Mouse (Mus musculus): ENCODE measurements at regions not wholly inside any gene's neighbourhood (a gene's known extent, or its start where the extent isn't known, plus 50 kb on each side); places are given as distances from the start of the nearest gene placed in this dataset.

DNA sequence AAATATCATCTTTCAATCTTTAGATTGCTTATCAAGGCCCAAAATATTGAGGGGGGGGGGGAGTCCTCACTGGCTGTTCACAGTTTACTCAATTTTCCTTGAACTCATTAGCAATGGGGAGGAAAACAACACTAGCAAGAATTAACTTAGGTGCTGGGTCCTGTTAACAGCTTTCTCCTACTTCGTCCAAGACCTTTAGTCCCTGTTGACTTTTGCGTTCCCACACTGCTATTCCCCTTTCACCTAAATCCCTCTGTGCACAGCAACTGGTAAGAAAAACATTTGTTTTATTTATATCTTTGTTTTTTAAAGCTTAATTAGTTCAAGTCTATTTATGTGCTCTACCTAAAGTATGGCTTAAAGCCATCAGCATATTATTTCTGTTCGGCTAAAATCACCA is 240.3 kb downstream of the Rnf152 start:
- DNase-seq: no peak

DNA sequence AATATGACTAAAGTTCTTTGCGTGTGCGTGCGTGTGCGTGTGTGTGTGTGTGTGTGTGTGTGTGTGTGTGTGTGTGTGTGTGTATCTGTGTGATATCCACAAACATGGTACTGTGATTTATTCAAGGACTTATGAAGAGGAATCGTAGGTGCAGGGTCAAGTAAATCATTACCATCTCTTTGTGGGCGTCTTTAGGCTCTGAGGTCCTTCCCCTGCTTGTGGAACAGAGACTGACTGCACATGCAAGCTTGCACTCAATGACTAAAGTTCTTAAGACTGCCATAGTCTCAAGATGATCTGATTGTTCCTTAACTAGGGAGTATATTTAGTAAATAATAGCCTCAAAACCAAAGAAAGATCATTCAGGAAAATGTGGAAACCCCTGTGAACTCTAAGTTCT is 241.1 kb downstream of the Rnf152 start:
- no peak for DNase-seq

DNA sequence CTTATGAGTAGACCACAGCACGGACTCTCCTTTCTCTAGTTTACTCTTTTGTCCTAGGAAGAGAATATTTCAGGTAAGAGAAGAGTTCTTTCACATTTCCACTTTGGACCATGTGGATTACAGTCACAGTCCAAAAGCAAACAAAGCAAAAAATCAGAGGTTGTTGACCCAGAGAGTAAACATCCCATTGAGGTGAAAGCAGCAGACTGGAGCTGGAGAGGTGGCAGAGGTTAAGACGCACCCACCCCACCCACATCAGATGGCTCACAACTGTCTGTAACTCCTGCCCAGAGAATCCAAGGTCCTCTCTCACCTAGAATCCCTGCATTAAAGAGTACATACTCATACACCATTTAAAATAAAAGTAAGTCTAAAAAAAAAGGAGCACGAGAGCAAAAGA is 241.7 kb downstream of the Rnf152 start:
- DNase-seq: no peak

DNA sequence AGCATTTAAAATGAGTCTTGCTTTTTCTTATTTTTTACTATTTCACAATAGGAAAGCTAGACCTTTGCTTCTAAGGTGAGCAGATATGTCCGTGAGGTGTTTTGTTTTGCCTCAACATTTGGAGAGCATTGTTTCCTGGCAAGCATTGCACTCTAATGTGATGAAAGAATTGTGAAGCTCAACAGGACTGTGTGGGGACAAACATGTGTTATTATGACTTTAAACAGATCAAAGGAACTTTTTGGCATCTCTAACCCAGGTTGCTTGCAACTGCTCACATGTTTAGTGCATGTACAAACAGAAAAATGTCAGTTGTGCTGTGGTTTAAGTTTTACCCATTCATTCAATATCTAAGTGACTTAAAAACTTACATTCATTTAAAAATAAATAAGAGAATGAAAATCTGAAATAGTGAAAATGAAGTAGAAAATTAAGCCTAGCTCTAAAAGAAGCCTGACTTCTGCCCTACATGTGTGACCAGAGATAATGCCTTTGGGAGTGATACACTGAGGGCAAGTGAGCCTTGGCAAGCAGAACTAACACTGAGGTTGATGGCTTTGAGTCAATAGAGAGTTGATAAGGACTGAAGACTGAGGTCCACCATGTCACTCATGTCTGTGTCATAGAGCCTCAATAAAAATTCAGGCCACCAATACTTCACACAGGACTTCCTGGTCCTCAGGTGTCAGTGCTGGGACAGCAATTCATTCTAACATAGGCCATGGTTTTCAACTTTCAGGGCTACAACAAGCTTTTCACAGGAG is 243.6 kb downstream of the Rnf152 start:
- DNase-seq: no peak

DNA sequence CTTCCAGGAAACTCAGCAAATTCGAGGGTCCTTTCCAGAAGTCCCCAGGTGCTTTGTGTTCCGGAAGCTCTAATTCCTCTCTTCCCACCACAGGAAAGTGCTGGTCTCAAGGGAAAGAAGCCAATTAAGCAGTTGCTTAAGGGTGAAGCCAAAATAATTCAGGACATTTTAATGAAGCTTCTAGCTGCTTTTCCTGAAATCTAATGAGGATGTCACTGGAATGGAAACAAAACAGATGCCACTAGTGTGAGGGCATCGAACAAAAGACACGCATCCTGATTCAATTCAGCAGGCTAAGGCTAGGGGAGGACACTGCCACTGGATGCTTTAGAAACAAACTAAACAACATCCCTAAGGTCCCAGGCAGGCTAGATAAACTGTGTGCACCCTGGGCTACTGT is 245.3 kb downstream of the Rnf152 start:
- DNase-seq: no peak

DNA sequence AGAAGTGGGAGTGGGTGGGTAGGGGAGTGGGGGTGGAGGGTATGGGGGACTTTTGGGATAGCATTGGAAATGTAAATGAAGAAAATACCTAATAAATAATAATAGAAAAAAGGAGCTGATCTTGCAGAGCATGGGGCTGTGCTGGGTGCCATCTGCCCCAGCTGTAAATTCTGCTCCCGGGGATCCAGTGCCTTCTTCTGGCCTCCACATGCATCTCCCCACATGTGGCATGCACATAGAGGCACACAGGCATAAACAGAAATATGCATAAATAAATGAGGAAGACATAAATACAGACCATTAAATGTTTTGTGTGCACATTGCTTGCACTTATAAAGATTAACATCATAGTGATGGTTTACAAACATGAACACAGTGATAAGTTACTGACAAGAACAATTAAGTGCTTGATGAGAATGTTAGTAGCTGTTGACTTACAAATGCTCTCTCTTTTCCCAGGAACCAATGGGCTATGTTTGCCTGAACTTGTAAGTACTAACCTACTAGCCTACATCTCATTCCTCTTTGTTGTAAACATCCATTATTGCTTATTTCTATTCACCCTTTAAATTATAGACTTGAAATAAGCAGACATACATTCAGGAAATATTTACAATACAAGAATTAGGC is 245.8 kb downstream of the Rnf152 start:
- no peak for DNase-seq

DNA sequence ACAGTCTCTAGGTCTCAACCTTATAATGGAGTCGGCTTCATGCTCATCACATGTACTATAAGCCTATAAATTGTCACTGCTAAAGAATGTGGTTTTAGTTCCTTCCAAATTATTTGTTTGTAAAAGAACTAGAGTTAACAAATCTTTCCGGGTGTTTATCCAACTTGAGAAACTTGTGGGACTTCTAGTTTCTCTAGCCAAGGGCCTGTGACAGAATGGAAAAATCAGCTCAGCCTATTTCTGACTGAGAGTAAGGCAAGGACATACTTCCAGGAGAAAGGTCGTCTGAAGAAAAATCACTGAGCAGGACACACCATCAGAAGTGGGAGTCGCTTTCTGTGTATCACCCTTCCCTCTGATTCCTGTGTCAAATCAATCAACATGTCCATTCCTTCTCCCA is 248.7 kb downstream of the Rnf152 start:
- DNase-seq: no peak

DNA sequence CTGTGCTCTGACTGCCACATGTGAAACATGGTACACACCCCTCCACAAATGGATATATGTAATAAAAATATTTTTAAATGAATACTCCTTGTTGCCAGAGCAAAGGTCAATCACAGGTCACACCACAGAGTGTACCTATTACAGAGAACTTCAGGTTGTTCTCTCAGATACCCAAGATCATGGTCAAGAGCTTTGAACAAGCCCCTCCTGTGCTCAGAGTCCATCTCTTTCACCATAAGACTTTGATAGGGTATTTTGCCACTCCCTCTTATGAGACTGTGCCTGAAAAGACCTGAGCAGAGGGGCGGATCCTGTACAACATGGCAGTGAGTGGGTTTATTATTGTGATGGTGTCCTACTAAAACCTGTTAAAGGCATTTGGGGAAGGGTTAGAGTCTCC is 249.3 kb downstream of the Rnf152 start:
- no peak for DNase-seq

DNA sequence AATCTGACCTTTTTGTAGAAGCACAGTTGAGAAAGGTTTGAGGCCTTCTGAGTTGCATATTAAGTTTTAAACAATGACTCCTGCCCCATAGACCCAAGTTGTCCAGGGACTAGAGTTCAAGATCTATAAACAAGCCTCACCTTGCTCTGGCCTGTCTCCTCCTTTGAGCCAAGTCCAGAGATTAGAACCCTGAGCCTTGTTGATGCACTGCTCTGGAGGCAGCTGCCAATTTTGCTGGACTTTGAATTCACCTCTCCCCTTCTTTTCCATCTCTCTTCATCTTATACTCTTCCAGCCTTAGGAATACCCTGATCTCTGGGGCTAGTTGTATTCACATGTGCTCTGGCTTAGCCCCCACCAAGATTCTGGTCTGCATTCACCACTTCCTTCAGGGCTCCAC is 251.3 kb downstream of the Rnf152 start:
- DNase-seq: no peak

DNA sequence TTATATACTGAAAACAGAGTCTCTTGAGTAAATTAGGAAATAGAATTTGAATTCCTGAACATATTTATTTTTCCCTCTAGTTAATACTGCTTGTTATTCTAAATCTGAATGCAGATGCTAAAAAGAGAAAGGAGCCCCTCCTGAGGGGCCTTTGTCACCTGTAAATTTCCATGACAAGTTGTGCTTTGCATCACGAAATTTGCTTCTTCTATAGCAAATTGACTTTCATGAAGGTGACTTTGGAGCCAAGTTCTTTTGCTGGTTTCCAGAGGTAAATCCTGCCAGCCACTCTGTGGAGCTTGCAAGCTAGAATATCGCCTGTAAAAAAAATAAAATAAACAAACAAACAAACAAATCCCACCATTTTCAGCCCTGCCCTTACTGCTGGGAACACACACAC is 261.4 kb downstream of the Rnf152 start:
- no peak for DNase-seq

DNA sequence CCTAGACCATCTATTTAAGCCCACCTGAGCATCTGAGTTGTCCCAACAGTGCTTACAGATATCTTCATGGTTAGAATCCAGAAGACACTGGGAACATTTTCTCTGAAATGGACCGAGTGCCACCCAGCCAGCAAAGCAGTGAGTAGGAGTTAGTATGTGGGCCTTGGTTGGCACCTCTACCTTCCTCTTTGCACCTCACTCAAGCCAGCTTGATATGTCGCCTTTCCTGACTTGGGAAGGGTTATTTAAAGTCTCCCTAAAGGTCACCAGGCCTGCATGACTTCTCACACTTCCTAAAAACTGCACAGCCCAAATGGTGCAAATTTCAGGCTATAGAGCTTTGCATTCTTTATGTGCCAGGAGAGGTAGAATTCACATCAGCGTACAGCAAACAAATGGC is 262.0 kb downstream of the Rnf152 start:
- DNase-seq: no peak

DNA sequence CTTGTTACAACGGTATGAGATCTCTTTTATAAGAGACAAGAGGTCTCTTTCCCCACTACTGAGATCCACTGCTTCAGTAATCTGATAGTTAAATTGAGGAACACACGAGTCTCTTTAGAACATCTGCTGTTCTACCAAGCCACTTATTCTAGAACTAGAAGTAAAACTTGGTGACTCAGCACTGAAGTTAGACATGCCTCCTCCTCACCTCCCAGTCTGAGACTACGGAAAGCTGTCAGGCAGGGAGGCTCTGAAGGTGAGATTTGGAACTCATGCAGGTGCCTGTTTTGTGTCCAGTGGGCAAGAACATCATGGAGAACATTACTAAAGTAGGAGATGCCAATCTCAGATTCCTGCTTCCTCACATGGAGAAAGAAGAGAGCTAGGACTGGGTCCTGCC is 262.6 kb downstream of the Rnf152 start:
- no peak for DNase-seq

DNA sequence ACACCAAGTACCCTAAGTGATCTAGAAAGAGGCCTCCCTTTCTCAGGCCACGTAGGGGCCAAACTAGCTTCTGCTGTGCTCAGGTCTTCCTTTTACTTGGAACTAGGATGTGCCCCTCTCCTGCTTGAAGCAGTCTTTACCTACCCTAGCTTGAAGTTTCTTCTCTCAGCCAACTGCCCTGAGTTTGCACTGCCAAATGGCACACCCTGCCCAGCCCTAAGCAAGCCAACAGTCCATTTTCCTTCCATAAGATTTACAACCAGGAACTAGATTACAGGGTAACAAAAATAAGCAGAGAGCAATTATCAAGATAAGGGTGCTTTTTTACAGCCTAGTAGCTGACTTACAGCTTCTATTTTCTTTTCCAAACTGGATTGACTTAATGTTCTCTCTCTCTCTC is 263.5 kb downstream of the Rnf152 start:
- DNase-seq: no peak

DNA sequence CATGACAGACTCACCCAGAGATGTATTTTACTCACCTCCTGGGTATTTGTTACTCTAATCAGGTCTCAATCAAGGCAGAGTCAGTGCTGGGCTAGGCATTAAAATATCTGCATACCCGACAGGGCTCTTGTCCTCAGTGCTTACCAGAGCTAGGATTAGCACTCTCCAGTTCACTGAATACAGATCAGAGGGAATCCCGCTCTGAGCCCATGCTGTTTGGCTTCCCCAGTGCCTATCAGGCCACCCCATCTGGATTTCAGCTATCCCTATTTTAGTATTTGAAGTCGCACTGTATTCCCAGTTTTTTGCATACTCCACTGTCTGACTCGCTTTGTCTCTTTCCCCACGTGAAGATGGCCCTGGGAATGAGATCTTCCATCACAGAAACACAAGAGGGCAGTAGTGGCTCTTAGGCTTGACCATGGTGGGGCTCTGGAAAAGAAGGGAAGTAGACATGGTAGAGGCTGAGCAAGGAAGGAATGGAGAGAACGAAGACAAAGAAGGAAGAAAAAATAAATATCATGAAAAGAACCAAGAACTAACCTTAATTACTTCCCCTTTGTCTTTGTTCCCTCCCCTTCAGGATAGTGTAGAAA is 264.1 kb downstream of the Rnf152 start:
- DNase-seq: peak; percentile 33 to 58

DNA sequence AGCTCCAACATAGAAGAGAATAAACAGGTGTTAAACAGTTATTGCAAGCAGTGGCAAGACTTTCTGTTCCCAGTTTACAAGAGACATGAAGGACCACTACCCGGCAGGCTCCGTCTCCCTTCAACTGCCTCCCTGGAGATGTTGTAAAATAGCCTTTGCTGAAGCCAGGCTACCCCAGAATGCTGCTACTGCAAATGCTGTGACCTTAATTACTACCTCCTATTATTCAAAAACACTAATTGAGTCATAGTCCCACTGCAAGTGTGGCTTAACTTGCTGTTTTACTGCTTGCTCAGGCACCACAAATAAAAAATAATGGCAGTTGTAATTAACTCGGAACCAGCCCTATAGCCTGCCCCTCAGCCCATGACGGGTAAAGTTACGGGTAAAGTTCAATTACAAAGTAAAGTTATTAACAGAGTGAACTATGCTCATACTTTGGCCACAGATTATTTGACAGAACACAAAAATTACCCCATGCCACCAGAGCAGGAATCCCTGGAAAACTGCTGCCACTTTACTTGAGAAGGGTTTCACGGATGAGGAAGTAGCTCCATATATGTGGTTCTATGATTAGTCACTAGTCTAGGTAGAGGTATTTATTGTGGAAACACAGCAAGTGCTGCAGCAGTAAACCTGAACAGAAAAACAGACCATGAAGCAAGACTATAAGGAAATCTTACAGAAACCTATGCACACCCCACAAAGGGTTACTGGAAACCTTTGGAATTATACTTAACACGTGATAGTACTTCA is 267.6 kb downstream of the Rnf152 start:
- DNase-seq: no peak

DNA sequence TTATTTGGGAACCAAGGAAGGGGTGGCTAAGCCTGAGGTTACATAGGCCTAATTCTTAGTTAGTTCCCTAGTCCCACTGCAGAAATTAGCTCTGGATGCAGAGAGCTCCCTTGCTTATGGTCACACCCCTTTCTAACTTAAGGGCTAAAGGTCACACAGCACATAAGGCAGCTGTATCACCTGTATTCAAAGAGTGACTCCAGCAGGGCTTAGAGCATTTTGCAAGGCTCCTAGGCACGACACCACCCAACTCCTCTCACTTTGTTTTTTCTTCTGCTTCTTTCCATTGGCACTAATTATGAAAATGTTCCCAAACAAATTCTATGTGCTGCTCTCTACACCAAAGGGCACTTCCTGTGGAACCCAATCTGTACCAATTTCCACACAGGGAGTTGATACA is 268.9 kb downstream of the Rnf152 start:
- no peak for DNase-seq

DNA sequence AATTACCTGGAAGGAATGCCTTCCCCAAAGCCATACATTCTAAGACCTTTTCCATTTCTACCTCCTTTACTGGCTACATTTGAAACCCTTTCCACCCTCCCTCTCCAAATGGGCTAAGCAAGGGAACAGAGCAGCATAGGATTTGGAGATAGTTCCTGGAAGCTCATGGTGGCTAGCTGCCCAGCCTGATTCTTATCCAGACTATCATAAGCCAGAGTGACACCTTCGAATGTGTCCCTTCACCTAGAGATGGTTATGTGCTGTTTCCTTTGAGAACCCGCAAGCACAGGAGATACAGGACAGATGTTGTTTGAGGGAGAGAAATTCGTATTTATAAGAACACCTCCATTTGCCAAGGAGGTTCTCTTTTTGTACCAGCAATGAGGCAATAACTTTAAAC is 272.0 kb downstream of the Rnf152 start:
- no peak for DNase-seq

DNA sequence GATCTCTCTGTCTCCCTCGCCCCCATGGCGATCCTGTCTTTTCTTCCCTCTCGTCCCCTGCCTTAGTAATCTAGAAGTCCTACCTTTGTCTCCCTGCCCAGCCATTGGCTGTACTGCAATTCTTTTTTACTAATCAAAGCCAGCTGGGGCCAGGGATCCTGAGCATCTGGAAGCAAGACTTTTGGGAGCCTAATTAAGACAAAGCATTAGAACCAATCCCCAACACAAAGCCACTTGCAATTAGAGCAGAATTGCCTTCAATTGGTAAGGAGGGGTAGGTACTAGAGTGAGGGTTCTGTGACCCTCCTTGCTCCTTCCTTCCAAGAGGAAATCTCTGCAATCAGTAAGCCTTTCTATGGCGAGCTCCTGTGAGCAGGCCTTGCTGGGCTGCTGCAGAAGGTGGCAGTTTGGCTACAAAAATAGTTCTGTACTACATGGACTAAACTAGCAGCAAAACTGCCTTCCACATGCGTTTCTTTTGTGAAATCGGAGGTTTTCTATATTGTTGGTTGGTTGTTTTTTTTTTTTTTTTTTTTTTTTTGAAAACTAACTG is 272.9 kb downstream of the Rnf152 start:
- no peak for DNase-seq

DNA sequence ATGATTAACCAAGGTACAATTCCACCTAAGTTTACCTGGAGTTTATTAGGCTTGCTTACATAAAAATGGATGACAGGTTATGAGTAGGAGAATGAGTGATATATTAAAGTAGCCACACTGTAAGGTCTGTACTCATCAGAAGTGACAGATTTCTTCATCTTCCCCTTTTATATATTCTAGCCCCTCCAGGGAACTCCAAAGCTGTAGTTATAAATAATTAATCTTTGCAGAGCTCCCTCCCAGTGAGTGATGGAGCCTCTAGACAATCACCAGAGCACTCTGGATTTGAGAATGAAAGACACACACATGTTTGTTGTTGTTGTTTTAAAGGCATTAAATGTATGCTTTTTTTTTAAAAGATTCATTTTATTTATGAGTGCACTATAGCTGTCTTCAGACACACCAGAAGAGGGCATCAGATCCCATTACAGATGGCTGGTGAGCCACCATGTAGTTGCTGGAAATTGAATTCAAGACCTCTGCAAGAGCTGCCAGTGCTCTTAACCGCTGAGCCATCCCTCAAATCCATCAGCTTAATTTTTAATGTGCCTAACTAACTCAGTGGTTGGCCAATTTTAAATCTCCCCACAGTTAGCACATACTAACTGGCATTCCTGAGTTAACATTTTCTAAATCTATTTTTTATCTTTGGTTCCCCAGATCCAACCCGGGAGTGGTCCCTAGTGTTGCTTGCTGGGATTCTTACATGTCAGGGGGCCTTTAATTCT is 273.5 kb downstream of the Rnf152 start:
- DNase-seq: no peak

DNA sequence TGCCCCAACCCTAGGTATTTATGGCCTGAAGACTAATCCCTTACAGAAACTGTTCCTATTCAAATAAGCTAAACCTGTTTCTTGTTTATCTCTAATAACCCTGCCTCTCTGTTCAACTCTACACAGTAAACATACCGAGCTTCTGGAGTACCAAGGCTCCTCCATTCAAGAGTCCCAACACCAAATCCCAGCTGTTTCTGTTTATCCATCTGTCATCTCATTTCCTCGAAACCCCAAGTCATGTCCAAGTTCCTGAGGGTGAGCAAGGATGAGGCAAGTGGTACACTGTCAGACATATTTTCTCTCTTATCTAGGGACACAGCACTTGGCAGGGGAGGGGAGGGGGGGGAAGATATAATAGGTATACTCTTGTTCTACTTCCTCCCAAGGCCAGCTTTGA is 274.6 kb downstream of the Rnf152 start:
- no peak for DNase-seq

DNA sequence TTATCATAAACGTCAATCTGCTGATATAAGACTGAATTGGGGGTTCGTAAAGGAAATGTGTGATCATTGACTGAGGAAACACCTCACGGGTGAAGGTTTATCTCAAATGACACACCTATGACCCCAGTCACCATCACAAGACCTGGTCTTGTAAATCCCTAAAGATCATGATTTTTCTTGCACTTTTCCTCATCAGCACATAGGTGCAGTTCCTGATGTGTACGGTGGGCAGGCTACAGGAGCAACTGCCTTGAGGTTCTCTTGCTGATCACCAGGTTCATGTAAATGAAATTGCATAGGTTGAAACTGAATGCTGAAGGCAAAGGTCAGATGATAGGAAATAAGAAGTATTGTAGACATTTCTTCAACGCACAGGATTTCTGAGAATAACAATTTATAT is 277.1 kb downstream of the Rnf152 start:
- no peak for DNase-seq

DNA sequence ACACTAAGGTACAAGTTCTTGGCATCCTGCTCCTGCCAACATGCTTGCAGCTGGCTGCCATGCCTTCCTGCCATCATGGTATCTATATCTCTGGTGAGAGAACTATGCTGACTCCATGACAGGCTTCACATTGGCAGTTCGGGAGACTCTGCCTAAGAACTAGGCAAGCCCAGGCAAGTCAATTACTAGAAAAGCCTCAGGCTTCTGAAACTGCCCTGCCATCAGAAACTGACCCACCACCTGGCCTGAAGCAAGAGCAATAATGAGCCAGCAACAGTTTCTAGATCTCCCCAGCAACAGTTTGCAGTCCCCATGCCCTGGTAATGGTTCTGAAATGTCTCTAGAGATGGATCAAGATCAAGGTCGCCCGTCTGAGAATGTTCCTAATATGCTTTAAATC is 280.8 kb downstream of the Rnf152 start:
- DNase-seq: no peak
